Mouse (Mus musculus): ENCODE data around the gene Fam117a. TPM values are rescaled to one million over a fixed set of nuclear protein-coding genes. Genes with fewer than 3 reads are reported as not detected.
A peak's percentile ranks its signal among the peaks of the same experiment; 100 is the strongest.

Fam117a gene
- polyA plus RNA-seq (2015; fragmentation: Nextera tagmentation; extraction: Ambion mirVana): 2.2 and 2.3 TPM in 2 replicates

DNA sequence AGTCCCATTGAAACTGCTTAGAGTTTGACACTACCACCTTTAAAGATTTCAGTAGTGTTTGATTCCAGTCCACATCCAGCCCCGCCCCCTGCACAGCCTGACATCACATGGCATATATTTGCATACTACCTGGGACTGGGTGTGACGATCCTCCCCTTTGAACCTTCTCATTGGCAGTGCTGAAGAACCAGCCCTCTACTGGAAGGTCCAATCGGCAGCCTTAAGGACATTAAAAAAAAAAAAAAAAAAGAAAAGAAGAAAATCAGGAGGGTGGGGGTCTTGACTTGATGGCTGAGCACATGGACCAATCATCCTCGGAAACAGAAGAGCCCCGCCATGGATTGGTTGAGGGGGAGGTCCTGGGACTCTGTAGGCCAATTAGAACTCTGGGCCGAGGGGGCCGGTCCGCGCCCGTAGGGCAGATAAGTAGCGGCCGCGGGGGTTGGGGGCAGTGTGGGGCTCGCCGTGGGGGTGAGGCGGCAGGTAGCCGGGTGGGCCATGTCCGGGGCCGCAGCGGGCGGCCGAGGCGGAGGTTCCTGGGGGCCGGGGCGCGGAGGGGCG lies at the start of gene Fam117a:
Gene Fam117a, plus strand, starts transcription at position 451 of the 561 bp plus-strand sequence.
- H3K4me3 ChIP-seq: peak within 1 kb of the TSS; percentile 88
- H3K9me3 ChIP-seq: no peaks in the 10 kb centered on the region
- peaks cover 16% of the 10 kb centered on the region for H3K4me1 ChIP-seq
- peaks cover 10% of the 10 kb centered on the region; the same call in 1 of the 2 replicates for H3K27me3 ChIP-seq (replicated peaks)
- ATAC-seq (replicated peaks): peak; percentile 99
- H3K36me3 ChIP-seq (replicated peaks): no peaks in the 10 kb centered on the region
- peak within 1 kb of the TSS; percentile 49 for H3K9ac ChIP-seq
- H3K27ac ChIP-seq: no peak within 1 kb of the TSS
- under 1% methylated on average over 19 of the region's 27 CpGs for WGBS
- peak within 1 kb of the TSS; percentile 94 for H3K4me2 ChIP-seq

DNA sequence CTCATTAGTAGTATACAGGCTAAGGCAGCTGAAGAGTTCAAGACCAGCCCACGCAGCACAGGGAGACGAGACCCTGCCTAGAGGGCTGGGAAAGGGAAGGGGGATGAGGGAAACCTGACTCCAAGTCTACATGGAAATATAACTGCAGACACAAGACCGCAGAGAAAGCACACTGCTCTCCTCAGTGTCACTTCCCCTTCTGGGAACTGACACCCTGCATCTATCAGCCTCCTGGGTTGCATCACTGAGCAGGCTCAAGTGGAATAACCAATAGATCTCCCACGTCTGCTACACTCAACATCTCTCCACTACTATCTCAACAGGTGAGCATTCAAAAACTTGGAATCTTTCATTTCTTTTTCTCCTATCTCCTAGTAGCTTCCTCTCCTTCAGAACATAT lies 44.8 kb upstream of the Fam117a start:
- peaks cover 40% of the 10 kb centered on the region for H3K36me3 ChIP-seq (replicated peaks)
- no peaks in the 10 kb centered on the region for H3K27me3 ChIP-seq (replicated peaks)
- H3K4me3 ChIP-seq: no peak overlapping the region
- ATAC-seq (replicated peaks): no peak
- no peaks in the 10 kb centered on the region for H3K4me1 ChIP-seq
- no peak overlapping the region for H3K27ac ChIP-seq
- H3K9me3 ChIP-seq: no peaks in the 10 kb centered on the region
- 85% methylated on average over 4 of the region's 4 CpGs for WGBS
- H3K9ac ChIP-seq: no peak overlapping the region
- no peak overlapping the region for H3K4me2 ChIP-seq

DNA sequence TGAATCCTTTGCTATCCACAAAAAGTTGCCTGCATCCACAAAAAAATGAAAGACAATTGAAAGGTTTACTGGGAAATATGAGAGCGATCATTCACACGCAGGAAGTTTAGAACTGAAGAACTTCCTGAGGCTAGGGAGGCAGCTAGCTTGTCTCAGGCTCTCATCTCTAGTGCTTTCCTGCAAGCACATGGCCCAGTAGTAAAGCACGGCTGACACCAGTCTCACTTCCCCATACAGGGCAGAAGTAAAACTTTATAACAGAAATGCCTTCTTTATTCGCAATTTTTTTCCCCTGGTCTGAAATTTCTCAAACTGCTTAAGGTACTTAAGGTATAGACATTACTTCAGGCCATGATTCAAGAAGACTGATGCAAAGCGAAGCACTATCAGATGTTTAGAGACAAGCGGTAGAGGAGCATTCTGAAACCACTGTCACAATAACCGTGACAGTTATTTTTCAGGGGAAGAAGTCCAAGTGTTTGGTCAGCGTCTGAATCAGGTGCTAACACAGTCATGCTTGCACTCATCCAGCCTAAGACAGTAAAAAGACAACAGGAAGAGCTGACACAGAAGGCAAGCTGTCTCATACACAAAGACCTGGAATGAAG lies 43.7 kb upstream of the Fam117a start:
- Histone ChIP-seq H3K4me3 (no peak overlapping the region), H3K4me2 (no peak overlapping the region), H3K27ac (no peak overlapping the region), H3K27me3 (replicated peaks) (no peaks in the 10 kb centered on the region), H3K4me1 (no peaks in the 10 kb centered on the region), H3K9ac (no peak overlapping the region), H3K9me3 (no peaks in the 10 kb centered on the region), H3K36me3 (replicated peaks) (peaks cover 36% of the 10 kb centered on the region)
- WGBS: 90% methylated on average over 8 of the region's 8 CpGs
- no peak for ATAC-seq (replicated peaks)

DNA sequence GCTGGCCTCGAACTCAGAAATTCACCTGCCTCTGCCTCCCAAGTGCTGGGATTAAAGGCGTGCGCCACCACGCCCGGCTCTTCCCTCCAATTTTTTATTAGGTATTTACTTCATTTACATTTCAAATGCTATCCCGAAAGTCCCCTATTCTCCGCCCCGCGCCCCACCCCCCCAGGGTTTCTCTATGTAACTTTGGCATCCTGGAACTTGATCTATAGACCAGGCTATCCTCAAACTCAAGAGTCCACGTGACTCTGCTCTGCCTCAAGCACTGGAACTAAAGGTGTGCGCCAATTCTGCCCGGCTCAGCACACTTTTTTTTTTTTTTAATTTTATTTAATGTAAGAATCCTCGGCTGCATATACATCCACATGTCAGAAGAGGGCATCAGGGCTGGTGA lies 41.1 kb upstream of the Fam117a start:
- no peaks in the 10 kb centered on the region for H3K4me1 ChIP-seq
- H3K27me3 ChIP-seq (replicated peaks): no peaks in the 10 kb centered on the region
- ATAC-seq (replicated peaks): no peak
- H3K9ac ChIP-seq: no peak overlapping the region
- H3K27ac ChIP-seq: no peak overlapping the region
- H3K4me2 ChIP-seq: no peak overlapping the region
- 94% methylated on average over 13 of the region's 13 CpGs for WGBS
- no peaks in the 10 kb centered on the region for H3K9me3 ChIP-seq
- H3K4me3 ChIP-seq: no peak overlapping the region
- peaks cover 28% of the 10 kb centered on the region; the same call in 1 of the 2 replicates for H3K36me3 ChIP-seq (replicated peaks)

DNA sequence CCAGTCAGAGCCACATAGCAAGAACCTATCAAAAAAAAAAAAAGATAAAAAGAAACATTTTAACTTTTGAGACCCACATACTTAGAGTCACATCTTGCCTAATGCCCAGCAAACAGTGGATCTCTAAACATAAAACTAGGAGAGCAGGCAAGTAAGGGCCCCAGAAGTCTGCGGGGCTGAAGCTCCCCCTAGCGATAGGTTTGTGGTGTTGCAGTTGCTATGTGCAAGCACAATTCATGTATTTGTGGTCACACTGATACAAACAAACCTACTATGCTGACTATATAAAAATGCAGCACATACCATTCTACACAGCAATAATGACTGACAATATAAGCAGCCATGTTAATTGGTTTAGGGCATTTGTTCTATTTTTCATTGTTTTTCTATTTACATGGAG lies 38.7 kb upstream of the Fam117a start:
- no peak for ATAC-seq (replicated peaks)
- 14% methylated on average over 2 of the region's 2 CpGs for WGBS
- no peaks in the 10 kb centered on the region for H3K4me1 ChIP-seq
- no peaks in the 10 kb centered on the region for H3K27me3 ChIP-seq (replicated peaks)
- H3K4me3 ChIP-seq: no peak overlapping the region
- H3K9me3 ChIP-seq: no peaks in the 10 kb centered on the region
- no peak overlapping the region for H3K4me2 ChIP-seq
- no peak overlapping the region for H3K9ac ChIP-seq
- peaks cover 30% of the 10 kb centered on the region for H3K36me3 ChIP-seq (replicated peaks)
- H3K27ac ChIP-seq: no peak overlapping the region

DNA sequence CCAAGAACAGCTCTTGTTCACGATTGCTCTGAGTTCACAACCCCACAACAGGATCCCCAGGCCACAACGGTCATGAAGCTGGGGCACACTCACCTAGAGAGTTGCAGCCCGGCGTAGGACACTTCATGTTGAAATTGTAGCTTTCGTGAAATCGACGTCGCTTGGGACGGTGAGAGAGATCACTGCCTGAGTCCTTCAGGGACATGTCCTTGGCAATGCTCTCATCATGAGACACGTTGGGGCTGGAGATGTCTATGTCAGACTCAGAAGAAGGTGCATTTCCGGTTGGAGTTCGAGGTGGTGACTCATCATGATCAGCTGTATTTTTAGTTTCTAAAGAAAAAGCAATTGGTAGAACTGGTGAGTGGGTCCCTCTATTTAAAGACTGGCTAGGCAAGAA lies 36.9 kb upstream of the Fam117a start:
- peaks cover 25% of the 10 kb centered on the region for H3K36me3 ChIP-seq (replicated peaks)
- H3K9me3 ChIP-seq: no peaks in the 10 kb centered on the region
- H3K27ac ChIP-seq: no peak overlapping the region
- WGBS: 93% methylated on average over 12 of the region's 12 CpGs
- H3K4me1 ChIP-seq: no peaks in the 10 kb centered on the region
- H3K4me2 ChIP-seq: no peak overlapping the region
- H3K4me3 ChIP-seq: no peak overlapping the region
- ATAC-seq (replicated peaks): no peak
- no peaks in the 10 kb centered on the region for H3K27me3 ChIP-seq (replicated peaks)
- no peak overlapping the region for H3K9ac ChIP-seq

DNA sequence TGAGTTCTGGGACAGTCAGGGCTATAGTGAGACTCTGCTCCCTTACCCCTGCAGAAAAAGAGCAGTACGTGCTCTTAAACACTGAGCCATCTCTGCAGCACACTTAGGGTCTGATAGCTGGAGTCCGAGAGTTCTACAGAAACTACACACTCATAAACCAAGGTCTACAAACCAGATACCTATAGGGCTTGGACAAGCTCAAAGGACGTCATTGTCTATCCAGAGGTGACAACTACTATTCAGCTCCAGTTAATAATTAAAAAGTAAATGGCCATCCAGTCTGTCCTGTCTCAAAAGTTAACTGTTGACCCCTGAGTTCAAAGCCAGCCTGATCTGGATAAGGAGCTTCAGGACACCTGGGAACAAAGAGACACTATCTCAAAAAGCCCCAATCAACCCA lies 35.0 kb upstream of the Fam117a start:
- Histone ChIP-seq H3K4me3 (no peak overlapping the region), H3K9me3 (no peaks in the 10 kb centered on the region), H3K9ac (no peak overlapping the region), H3K4me2 (no peak overlapping the region), H3K4me1 (no peaks in the 10 kb centered on the region), H3K27ac (no peak overlapping the region), H3K36me3 (replicated peaks) (peaks cover 26% of the 10 kb centered on the region), H3K27me3 (replicated peaks) (no peaks in the 10 kb centered on the region)
- 96% methylated on average over 3 of the region's 3 CpGs for WGBS
- no peak for ATAC-seq (replicated peaks)

DNA sequence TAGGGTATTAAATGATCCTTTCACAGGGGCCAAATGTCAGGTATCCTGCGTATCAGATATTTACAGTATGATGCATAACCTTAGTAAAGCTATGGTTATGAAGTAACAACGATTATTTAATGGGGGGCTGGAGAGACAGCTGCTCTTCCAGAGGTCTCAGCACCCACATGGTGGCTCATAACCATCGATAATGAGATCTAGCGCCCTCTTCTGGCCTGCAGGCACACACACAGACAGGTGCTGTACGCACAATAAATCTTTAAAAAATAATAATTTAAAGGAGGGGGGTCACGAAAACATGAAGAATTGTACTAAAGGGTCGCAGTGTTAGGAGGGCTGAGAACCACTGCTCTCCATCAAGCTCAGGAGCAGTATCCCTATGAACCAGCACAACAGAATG lies 31.2 kb upstream of the Fam117a start:
- no peak for ATAC-seq (replicated peaks)
- no peak overlapping the region for H3K4me2 ChIP-seq
- no peaks in the 10 kb centered on the region for H3K9me3 ChIP-seq
- peaks cover 14% of the 10 kb centered on the region for H3K36me3 ChIP-seq (replicated peaks)
- H3K4me1 ChIP-seq: peaks cover 11% of the 10 kb centered on the region
- no peaks in the 10 kb centered on the region for H3K27me3 ChIP-seq (replicated peaks)
- no peak overlapping the region for H3K4me3 ChIP-seq
- no peak overlapping the region for H3K9ac ChIP-seq
- WGBS: 91% methylated on average over 7 of the region's 7 CpGs
- H3K27ac ChIP-seq: no peak overlapping the region

DNA sequence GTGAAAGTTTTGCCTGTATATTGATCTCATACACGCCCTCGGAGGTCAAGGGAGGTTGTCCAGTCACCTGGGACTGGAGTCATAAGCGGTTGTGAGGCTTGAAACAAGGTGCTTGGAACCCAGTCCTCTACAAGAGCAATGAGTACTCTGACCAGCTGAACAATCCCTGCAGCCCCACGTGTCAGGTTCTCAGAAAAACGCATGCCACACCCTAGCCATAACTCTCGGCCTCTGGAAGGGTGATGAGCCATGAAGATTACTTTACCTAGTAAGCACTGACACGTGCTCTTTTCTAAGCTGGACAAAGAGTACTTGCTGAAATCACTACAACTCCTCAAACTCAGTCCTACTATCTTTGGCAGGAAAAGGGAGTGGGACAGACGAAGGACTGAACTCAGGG lies 29.3 kb upstream of the Fam117a start:
- no peaks in the 10 kb centered on the region for H3K9me3 ChIP-seq
- 82% methylated on average over 8 of the region's 8 CpGs for WGBS
- H3K4me1 ChIP-seq: peaks cover 18% of the 10 kb centered on the region
- H3K27ac ChIP-seq: no peak overlapping the region
- no peaks in the 10 kb centered on the region for H3K27me3 ChIP-seq (replicated peaks)
- H3K9ac ChIP-seq: no peak overlapping the region
- ATAC-seq (replicated peaks): no peak
- H3K36me3 ChIP-seq (replicated peaks): peaks cover 7% of the 10 kb centered on the region; the same call in 1 of the 2 replicates
- no peak overlapping the region for H3K4me2 ChIP-seq
- no peak overlapping the region for H3K4me3 ChIP-seq

DNA sequence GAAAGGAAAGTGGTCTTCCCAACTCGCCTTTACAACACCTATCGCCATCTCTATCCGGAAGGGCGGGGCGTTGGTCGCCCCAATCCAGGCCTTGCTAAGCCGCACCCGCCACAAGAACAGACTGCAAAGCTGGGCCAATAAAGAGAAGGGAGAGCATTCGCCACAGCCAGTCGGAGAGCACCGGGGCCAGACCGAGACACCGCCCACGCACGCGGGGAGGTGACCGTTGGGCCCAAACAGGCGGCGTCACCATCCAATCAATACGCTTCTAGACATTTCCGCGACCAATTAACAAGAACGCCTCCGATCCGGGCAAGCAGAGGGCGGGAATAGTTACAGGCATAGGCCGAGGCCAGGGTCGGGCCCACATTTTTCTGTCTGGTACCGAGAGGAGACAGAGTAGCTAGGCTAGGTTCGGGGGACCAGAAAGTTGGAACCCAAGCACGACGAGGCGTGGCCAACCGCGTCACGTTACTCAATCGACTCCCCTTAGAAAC lies 27.3 kb upstream of the Fam117a start:
- no peaks in the 10 kb centered on the region for H3K27me3 ChIP-seq (replicated peaks)
- H3K4me2 ChIP-seq: peak overlapping the region; percentile 78
- H3K36me3 ChIP-seq (replicated peaks): peaks cover 3% of the 10 kb centered on the region; the same call in 1 of the 2 replicates
- WGBS: 0% methylated on average over 37 of the region's 37 CpGs
- peaks cover 18% of the 10 kb centered on the region for H3K4me1 ChIP-seq
- no peaks in the 10 kb centered on the region for H3K9me3 ChIP-seq
- ATAC-seq (replicated peaks): peak; percentile 96
- peak overlapping the region; percentile 94 for H3K27ac ChIP-seq
- peak overlapping the region; percentile 74 for H3K4me3 ChIP-seq
- peak overlapping the region; percentile 85 for H3K9ac ChIP-seq

DNA sequence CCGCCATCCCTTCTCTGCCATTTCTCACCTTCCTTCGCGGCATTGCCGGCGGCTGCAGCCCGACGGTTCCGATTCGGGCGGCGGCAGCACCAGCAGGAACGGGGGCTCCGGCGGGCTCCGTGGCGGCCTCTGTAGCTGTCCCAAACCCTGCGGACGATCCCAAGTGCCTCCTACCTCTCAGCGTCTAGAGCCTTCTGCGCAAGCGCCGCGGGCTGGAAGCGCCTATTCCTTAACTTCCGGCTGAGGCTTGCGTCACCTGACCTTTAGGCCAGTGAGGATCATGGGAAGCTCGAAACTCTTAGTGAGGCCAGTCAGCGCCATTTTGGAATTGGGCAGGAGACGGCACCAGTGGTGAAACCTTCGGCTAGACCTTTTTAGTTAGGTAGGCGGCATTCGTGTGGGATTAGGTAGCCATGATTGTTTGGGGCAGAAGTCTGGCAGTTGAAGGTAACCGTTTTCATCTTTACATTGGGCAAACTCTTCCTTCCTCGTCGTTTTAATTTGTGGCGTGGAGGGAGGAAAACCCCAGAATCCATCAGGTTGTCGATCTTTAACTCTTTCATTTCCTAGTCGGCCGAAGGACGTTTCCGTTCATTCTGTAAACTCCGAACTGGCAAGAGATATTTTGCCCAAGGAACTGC lies 26.7 kb upstream of the Fam117a start, which contains the start of gene Kat7:
Gene Kat7, minus strand, starts transcription at position 240 of the 641 bp plus-strand sequence.
- H3K4me3 ChIP-seq: peak within 1 kb of the TSS; percentile 74
- ATAC-seq (replicated peaks): peak; percentile 94

DNA sequence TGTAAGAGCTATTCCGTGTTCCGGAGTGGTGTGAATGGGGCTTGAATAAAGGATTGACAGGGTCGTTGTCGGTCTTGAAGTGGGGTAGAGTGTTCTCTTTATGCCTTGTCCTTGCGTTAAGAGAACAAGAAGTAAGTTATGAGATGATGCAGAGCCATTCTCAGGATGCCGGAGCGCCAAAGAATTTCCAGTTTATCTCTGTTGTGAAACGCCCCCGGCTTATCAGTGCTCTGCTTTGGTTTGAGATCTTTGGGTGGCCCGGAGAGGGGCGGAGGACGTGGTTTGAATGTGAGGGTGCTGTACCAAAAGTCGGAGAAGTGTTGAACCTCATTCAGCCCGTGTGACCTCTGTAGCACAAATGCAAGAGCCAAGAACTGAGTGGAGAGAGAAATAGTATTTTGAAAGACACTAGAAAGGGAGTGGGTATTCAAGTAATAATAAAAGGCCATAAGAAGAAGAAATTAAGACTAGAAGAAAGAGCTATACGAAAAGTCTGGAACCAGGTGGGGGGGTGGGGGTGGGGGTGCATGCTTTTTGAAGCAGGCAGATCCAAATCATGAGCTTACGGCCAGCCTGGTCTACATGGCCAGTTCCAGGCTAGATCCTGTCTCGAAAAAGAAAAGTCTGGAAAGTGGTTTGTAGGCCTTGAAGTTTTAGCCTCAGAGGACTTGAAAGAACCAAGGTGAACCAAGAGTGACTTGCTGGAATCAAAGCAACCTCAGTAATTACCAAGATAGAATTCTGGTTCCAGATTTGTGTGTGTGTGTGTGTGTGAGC lies 26.0 kb upstream of the Fam117a start:
- ATAC-seq (replicated peaks): 0 out of 2 replicates have a peak, but pooled peaks have one; percentile 0
- peak overlapping the region; percentile 74 for H3K4me3 ChIP-seq

More for the DNA sequence above, 26.7 kb upstream of the Fam117a start, which contains the start of gene Kat7:
- Histone ChIP-seq H3K27me3 (replicated peaks) (no peaks in the 10 kb centered on the region), H3K9ac (peak within 1 kb of the TSS; percentile 85), H3K4me2 (peak within 1 kb of the TSS; percentile 78), H3K9me3 (no peaks in the 10 kb centered on the region), H3K4me1 (peaks cover 18% of the 10 kb centered on the region), H3K36me3 (replicated peaks) (no peaks in the 10 kb centered on the region), H3K27ac (peak within 1 kb of the TSS; percentile 94)
- WGBS: under 1% methylated on average over 42 of the region's 42 CpGs

More for the DNA sequence above, 26.0 kb upstream of the Fam117a start:
- H3K36me3 ChIP-seq (replicated peaks): no peaks in the 10 kb centered on the region
- H3K4me1 ChIP-seq: peaks cover 18% of the 10 kb centered on the region
- H3K27me3 ChIP-seq (replicated peaks): no peaks in the 10 kb centered on the region
- peak overlapping the region; percentile 60 for H3K9ac ChIP-seq
- no peaks in the 10 kb centered on the region for H3K9me3 ChIP-seq
- 4% methylated on average over 17 of the region's 17 CpGs for WGBS
- H3K4me2 ChIP-seq: peak overlapping the region; percentile 74
- H3K27ac ChIP-seq: peak overlapping the region; percentile 79
